Mouse (Mus musculus) kidney, adult 2 months (tissue): Measurements from ENCODE around the gene Tmem151a.

Experiments used
- CTCF ChIP-seq: fragments of 200-500 bp; conservative IDR thresholded peaks from 2 replicates; pipeline ENCODE4 v1.5.1; 2011; ENCODE audit warnings: low read depth, mild to moderate bottlenecking, control low read depth, low read length, moderate library complexity, mixed read lengths; ENCODE audit not compliant: insufficient read depth, insufficient read length
- POLR2A ChIP-seq: fragments of 200-500 bp; IDR thresholded peaks from one replicate; pipeline ENCODE4 v1.6.1; 2011; ENCODE audit warnings: low read depth, low read length, control low read depth

- no peak for TF ChIP-seq CTCF
- TF ChIP-seq POLR2A, result no peak
Measured at GRCm38 (mm10) chr19:5131237-5131636, 45.9 kb upstream of the Tmem151a start.
